Mouse (Mus musculus) brown adipose tissue, adult 24 weeks (tissue): ENCODE data around the gene Tbc1d25. TPM values are rescaled to one million over a fixed set of nuclear protein-coding genes. Genes with fewer than 3 reads are reported as not detected.

Source experiments
- H3K27ac ChIP-seq: fragments of 200-500 bp; replicated peaks from 2 replicates; pipeline ENCODE4 v1.5.1; 2012; ENCODE audit warnings: low read depth, mild to moderate bottlenecking, low read length
- H3K4me1 ChIP-seq: fragments of 200-500 bp; 2 replicates; pipeline ENCODE4 v1.6.1; 2012; ENCODE audit warnings: low read length, mixed read lengths; ENCODE audit not compliant: control insufficient read depth, insufficient read depth, insufficient read length
- H3K4me3 ChIP-seq: fragments of 200-500 bp; 2 replicates; pipeline ENCODE4 v1.5.1; 2012; ENCODE audit warnings: low read depth, mild to moderate bottlenecking, low read length, moderate library complexity; ENCODE audit not compliant: insufficient read depth
- polyA plus RNA-seq: library from polyadenylated mRNA; stranded (reverse); fragments of >200 nt; gene quantifications from 2 replicates; pipeline ENCODE4 v1.2.4, GENCODE M21; 2012; ENCODE audit not compliant: missing spikeins, insufficient read depth, insufficient read length

Gene Tbc1d25
- polyA plus RNA-seq, 1 experiment: 4.2 TPM

DNA sequence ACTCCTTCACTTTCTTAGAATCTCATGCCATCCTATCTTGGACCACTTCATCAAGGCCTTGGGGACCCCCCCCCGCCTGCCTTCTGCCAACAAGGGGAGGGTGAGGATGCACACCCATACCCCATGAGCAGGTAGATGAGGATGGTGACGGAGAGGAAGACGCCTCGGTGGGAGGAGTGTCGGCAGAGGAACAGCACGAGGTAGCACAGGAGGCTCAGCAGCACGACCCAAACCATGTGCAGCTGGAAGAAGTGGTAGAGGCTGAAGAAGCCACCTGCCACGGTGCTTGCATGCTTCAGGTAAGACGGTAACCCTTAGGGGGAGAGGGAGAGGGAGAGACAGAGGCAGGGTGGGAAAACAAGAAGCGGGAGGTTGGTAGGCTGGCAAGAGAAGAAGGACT, 28.1 kb upstream of the Tbc1d25 start:
- no peak overlapping the region for H3K4me3 ChIP-seq
- no peak overlapping the region for H3K27ac ChIP-seq
- H3K4me1 ChIP-seq: 0 out of 2 replicates have a peak, but pooled peaks cover 2% of the 10 kb centered on the region

- Histone ChIP-seq H3K4me1 (0 out of 2 replicates have a peak, but pooled peaks cover 2% of the 10 kb centered on the region), H3K27ac (no peak overlapping the region), H3K4me3 (no peak overlapping the region)
Observed at GRCm38 (mm10) chrX:8203105-8203504, 27.1 kb upstream of the Tbc1d25 start.

- Histone ChIP-seq H3K4me1 (no peaks in the 10 kb centered on the region), H3K27ac (peak within 1 kb of the TSS; percentile 46; the same call in 1 of the 2 replicates), H3K4me3 (peak within 1 kb of the TSS; percentile 89)
Observed at GRCm38 (mm10) chrX:8193419-8193723, 17.4 kb upstream of the Tbc1d25 start, which contains the start of gene Ebp. Gene Ebp, minus strand, starts transcription at chrX:8193512.

DNA sequence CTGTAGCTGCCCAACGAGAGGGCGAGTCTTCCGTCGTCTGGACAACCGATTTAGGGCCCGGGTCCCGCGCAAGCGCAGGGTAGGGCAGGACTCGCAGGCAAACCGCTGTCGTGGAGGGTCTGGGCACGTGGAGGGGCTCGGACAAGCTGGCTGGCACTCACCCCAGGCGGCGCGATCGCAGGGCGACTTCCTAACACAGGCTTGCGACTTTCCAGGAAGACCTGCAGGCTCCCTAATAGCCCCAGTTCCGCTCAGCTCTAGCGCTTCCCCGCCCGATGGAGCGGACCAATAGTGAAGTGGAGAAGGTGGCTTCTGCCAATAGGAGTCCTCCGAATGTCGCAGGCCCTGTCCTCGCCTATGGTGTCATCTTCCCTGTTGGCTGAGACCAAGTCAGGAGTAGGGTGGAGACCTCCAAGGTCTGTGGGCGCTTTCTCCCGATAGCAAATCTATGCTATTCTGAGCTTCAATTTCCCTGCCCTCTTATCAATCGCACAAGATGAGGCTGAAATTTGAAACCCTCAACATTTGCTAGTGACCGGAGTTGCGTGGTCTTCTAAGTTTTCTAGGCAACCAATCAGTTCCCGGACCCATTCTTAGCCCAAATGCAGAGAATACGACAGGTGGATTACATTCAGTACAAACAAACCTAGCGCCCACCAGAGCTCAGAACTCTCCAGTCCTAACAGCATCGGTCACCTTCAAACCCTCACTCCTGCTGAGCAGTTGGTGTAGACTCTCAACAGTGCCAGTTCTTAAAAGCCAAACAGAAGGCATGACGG, 16.8 kb upstream of the Tbc1d25 start:
- no peaks in the 10 kb centered on the region for H3K4me1 ChIP-seq
- H3K27ac ChIP-seq: peak overlapping the region; percentile 46; the same call in 1 of the 2 replicates
- peak overlapping the region; percentile 89 for H3K4me3 ChIP-seq

DNA sequence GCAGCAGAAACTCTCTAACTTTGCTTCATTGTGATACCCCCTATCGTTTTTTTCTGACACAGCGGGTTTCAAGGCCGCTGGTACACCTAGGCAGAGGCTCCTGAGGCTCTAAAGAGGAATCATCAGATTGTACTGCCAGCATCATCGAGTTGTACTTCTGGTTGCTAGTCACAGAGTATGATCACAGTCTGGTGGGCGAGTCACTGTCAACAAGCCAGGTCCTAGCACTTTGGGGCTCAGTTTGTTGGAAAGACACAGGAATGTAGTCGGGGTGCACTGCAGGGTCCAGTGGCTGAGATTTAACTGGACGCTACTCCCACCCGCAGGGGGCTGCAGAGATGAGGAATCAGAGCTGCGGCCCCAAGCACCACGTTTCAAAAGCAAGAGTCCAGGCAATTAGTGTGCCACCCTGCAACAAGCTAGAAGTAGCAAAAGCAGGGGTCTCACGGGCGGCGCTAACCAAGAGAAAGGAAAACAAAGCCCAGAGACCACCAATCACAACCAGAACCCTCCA, 16.2 kb upstream of the Tbc1d25 start:
- peak overlapping the region; percentile 89 for H3K4me3 ChIP-seq
- no peak overlapping the region for H3K27ac ChIP-seq
- H3K4me1 ChIP-seq: no peaks in the 10 kb centered on the region

- H3K27ac ChIP-seq: 0 out of 2 replicates have a peak overlapping the region, but pooled peaks have one; percentile 17
- H3K4me3 ChIP-seq: no peak overlapping the region
- H3K4me1 ChIP-seq: no peaks in the 10 kb centered on the region
Observed at GRCm38 (mm10) chrX:8182871-8183540, 7.0 kb upstream of the Tbc1d25 start.

- H3K4me1 ChIP-seq: no peaks in the 10 kb centered on the region
- no peak overlapping the region for H3K27ac ChIP-seq
- H3K4me3 ChIP-seq: no peak overlapping the region
Observed at GRCm38 (mm10) chrX:8179646-8180045, 3.7 kb upstream of the Tbc1d25 start.

GRCm38 (mm10) chrX:8178871-8179270, 2.9 kb upstream of the Tbc1d25 start:
- Histone ChIP-seq H3K4me3 (no peak overlapping the region), H3K27ac (no peak overlapping the region), H3K4me1 (no peaks in the 10 kb centered on the region)

DNA sequence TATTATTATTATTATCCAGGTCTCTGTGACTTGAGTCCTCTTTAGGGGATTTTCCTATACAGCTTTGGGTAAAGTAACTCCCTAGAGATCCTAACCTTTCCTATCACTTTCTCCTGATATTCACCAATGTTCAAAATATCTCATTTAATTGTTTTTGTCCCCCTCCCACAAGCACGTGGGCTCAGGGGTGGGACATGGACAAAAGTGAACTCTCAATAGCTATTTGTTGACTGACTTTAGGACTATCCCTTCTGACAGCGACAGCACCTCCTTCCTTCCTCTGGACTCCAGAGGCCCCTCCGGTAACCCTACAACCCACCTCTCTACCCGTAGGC, 845 bp downstream of the Tbc1d25 start:
- Histone ChIP-seq H3K27ac (no peak overlapping the region), H3K4me3 (peak overlapping the region; percentile 90), H3K4me1 (no peaks in the 10 kb centered on the region)

DNA sequence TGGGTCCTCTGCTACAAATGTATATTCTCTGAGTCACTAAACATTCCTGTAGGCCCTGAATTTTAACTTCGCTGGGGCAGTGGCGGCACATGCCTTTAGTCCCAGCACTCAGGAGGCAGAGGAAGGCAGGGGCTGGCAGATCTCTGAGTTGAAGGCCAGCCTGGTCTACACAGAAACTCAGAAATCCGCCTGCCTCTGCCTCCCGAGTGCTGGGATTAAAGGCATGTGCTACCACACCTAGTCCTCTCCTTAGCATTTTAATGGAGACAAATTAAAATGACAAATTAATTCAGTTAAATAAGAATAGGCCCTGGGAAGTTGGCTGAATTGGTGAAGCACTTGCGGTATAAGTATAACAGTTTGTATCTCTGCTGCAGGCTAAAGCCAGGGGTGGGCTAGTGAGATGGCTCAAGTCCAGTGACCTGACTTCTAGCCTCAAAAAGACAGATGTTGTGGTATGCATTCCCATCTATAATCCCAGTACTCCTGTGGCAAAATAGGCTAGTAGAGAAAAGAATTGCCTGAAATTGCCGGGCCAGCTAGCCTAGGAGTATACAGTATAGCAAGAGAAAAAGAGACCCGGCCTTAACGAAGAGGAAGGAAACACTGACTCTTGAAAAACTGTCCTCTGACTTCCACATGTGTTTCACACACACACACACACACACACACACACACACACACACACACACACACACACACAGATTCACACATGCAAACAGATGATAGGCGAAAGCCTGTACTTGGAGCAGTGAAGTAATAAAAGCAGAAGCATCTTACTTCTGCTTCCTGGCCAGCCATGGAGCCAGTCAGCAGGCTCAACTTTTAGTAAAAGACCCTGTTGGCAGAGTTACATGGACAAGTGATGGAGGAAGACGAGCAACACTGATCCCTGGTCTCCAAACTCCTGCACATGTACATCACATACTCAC, 8.0 kb downstream of the Tbc1d25 start:
- Histone ChIP-seq H3K4me1 (no peaks in the 10 kb centered on the region), H3K27ac (no peak overlapping the region)

GRCm38 (mm10) chrX:8164471-8164870, 11.5 kb downstream of the Tbc1d25 start:
- H3K27ac ChIP-seq: no peak overlapping the region
- no peaks in the 10 kb centered on the region for H3K4me1 ChIP-seq
- H3K4me3 ChIP-seq: no peak overlapping the region

More for the DNA sequence above, 8.0 kb downstream of the Tbc1d25 start:
- H3K4me3 ChIP-seq: no peak overlapping the region

GRCm38 (mm10) chrX:8163076-8163475, 12.9 kb downstream of the Tbc1d25 start:
- no peak overlapping the region for H3K4me3 ChIP-seq
- H3K27ac ChIP-seq: no peak overlapping the region

GRCm38 (mm10) chrX:8145153-8145991, 30.6 kb downstream of the Tbc1d25 start, which contains the start of gene Rbm3:
Gene Rbm3, minus strand, starts transcription at chrX:8145880.
- Histone ChIP-seq H3K4me1 (no peaks in the 10 kb centered on the region), H3K27ac (peak within 1 kb of the TSS; percentile 98), H3K4me3 (peak within 1 kb of the TSS; percentile 97)

More at GRCm38 (mm10) chrX:8163076-8163475, 12.9 kb downstream of the Tbc1d25 start:
- H3K4me1 ChIP-seq: no peaks in the 10 kb centered on the region

DNA sequence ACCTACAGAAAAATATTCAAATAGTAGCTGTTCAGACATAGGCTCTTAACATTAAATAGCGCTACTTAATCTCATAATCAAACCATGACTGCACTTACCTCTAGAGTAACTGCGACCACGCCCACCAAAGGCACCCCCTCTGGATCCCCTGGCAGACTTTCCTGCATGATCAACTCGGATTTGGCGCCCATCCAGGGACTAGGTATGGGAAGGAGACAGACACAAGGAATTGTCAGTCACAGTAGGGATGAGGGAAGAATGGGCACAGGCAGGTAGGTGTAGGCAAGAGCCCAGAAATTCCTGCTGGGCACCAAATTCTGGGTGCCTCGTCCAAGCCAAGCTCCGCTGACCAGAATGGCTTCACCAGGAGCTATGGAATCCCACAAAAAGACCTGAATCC, 32.2 kb downstream of the Tbc1d25 start:
- no peak overlapping the region for H3K27ac ChIP-seq
- H3K4me3 ChIP-seq: no peak overlapping the region

More for the DNA sequence above, 32.2 kb downstream of the Tbc1d25 start:
- H3K4me1 ChIP-seq: no peaks in the 10 kb centered on the region
